Comparison of ENCODE assay signal across 1 mouse cellular context in the genomic region with DNA sequence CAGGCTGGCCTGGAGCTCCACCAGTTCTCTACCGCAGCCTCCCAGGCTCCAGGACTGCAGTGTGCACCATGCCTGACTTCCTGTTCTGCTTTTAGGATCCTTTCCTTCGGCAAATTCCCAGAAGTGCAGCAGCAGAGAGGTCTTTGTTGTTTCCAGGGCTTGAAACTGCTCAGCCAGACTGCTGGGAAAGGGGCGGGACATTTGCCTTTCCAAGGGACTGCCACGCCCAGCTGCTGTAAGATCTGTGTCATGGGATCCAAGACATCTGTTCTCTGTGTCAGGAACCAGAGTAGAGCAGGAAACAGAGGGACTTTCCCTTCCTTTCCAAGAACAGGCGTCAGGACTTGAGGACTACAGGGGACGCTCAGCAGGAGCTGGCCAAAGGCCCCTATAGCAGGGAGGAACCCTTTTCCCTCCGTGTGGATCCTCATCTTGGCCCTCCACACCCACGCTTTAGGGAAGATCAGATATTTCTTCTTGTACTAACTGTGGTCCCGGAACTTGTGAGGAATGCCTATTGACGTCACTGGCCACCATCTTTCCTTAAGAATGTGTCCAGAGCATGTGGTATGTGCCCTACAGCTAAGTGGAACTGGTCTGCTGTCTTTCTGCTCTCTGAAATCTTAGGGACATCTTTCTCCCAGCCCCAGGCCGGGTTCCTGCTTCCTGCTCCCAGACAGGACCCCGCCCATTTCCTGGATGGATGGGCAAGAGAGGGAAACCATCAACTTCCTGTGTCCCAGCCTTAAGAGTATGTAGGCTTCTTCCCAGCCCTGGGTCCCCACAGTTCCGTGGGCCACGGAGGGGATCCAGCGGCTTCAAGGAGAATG.
TF ChIP-seq lines count a peak whose summit lies in the region.

No protein-coding gene starts in this region.

TF ChIP-seq in CH12.LX, 34 proteins besides CTCF, POLR2A, EP300 and RAD21:
- TF ChIP-seq MAFK (IDR thresholded peaks at IDR 0.05; ENCODE audit: insufficient replicate concordance, low read length) (no peak), RCOR1 (conservative IDR thresholded peaks at IDR 0.05; ENCODE audit: low read depth, low read length) (0 out of 2 replicates have a peak, but pooled peaks have one; percentile 46), MEF2A (IDR thresholded peaks at IDR 0.05; ENCODE audit: borderline replicate concordance, low read depth, low read length) (peak; percentile 47; the same call in 1 of the 2 replicates), KAT2A (IDR thresholded peaks at IDR 0.05; ENCODE audit: insufficient replicate concordance, low read length) (no peak), MYC (IDR thresholded peaks at IDR 0.05; ENCODE audit: low read depth, low read length) (no peak), ZC3H11A (IDR thresholded peaks at IDR 0.05; ENCODE audit: low read depth, low read length) (no peak), SMC3 (IDR thresholded peaks at IDR 0.05; ENCODE audit: low read depth, low read length) (no peak), UBTF (IDR thresholded peaks at IDR 0.05; ENCODE audit: low read depth, low read length) (no peak), ZNF384 (IDR thresholded peaks at IDR 0.05; ENCODE audit: low read depth, low read length) (no peak), JUND (conservative IDR thresholded peaks at IDR 0.05; ENCODE audit: low read depth, low read length) (no peak), CHD2 (IDR thresholded peaks at IDR 0.05; ENCODE audit: low read length) (0 out of 2 replicates have a peak, but pooled peaks have one; percentile 37), NRF1 (IDR thresholded peaks at IDR 0.05; ENCODE audit: low read depth, low read length) (no peak), IRF4 (IDR thresholded peaks at IDR 0.05; ENCODE audit: low read depth, low read length) (peak; percentile 32; the same call in 1 of the 2 replicates), ELF1 (IDR thresholded peaks at IDR 0.05; ENCODE audit: low read depth, low read length) (peak; percentile 51), MAX (IDR thresholded peaks at IDR 0.05; ENCODE audit: low read length) (peak; percentile 41; the same call in 1 of the 2 replicates), ETS1 (conservative IDR thresholded peaks at IDR 0.05; ENCODE audit: low read depth, low read length) (peak; percentile 73), BHLHE40 (IDR thresholded peaks at IDR 0.05; ENCODE audit: low read depth, low read length) (0 out of 2 replicates have a peak, but pooled peaks have one; percentile 34), MXI1 (IDR thresholded peaks at IDR 0.05; ENCODE audit: low read depth, low read length) (no peak; the same call in 1 of the 2 replicates), ZKSCAN1 (IDR thresholded peaks at IDR 0.05; ENCODE audit: borderline replicate concordance, low read depth, low read length) (no peak), SIN3A (IDR thresholded peaks at IDR 0.05; ENCODE audit: low read length) (peak; percentile 69), TBP (conservative IDR thresholded peaks at IDR 0.05; ENCODE audit: low read depth, low read length) (no peak), ZMIZ1 (IDR thresholded peaks at IDR 0.05; ENCODE audit: low read depth, low read length) (no peak), USF2 (conservative IDR thresholded peaks at IDR 0.05; ENCODE audit: low read depth, low read length) (no peak), TCF12 (IDR thresholded peaks at IDR 0.05; ENCODE audit: low read depth, low read length) (peak; percentile 70), PAX5 (IDR thresholded peaks at IDR 0.05; ENCODE audit: low read length) (no peak)
